Mouse (Mus musculus): ENCODE results near the gene Pusl1.
A peak's percentile ranks its signal among the peaks of the same experiment; 100 is the strongest.

Gene Pusl1

GRCm38 (mm10) chr4:155891551-155892001 is at the start of gene Pusl1, which contains the start of gene Acap3:
Gene Pusl1, minus strand, starts transcription at chr4:155891781.
Gene Acap3, plus strand, starts transcription at chr4:155891822.
- peak; percentile 90 for DNase-seq (ENCODE audit: low spot score)

- no peak for DNase-seq (ENCODE audit: low spot score)
Measured at GRCm38 (mm10) chr4:155932031-155932430, 40.5 kb upstream of the Pusl1 start.

- DNase-seq (ENCODE audit: low spot score), result no peak
Measured at GRCm38 (mm10) chr4:155908751-155909150, 17.2 kb upstream of the Pusl1 start.

- DNase-seq (ENCODE audit: low spot score), result no peak
Measured at GRCm38 (mm10) chr4:155908281-155908680, 16.7 kb upstream of the Pusl1 start.

- DNase-seq (ENCODE audit: low spot score), result no peak
Measured at GRCm38 (mm10) chr4:155907003-155907402, 15.4 kb upstream of the Pusl1 start.

- DNase-seq (ENCODE audit: low spot score), result no peak
Measured at GRCm38 (mm10) chr4:155906125-155906524, 14.5 kb upstream of the Pusl1 start.

- no peak for DNase-seq (ENCODE audit: low spot score)
Measured at GRCm38 (mm10) chr4:155905634-155906033, 14.1 kb upstream of the Pusl1 start.

- no peak for DNase-seq (ENCODE audit: low spot score)
Measured at GRCm38 (mm10) chr4:155904318-155905102, 12.9 kb upstream of the Pusl1 start.

- DNase-seq (ENCODE audit: low spot score), result no peak
Measured at GRCm38 (mm10) chr4:155903246-155903645, 11.7 kb upstream of the Pusl1 start.

- no peak for DNase-seq (ENCODE audit: low spot score)
Measured at GRCm38 (mm10) chr4:155901205-155901604, 9.6 kb upstream of the Pusl1 start.

- DNase-seq (ENCODE audit: low spot score), result no peak
Measured at GRCm38 (mm10) chr4:155899355-155899754, 7.8 kb upstream of the Pusl1 start.

- DNase-seq (ENCODE audit: low spot score), result no peak
Measured at GRCm38 (mm10) chr4:155898318-155898717, 6.7 kb upstream of the Pusl1 start.

GRCm38 (mm10) chr4:155896461-155896860 is 4.9 kb upstream of the Pusl1 start:
- no peak for DNase-seq (ENCODE audit: low spot score)

- DNase-seq (ENCODE audit: low spot score), result no peak
Measured at GRCm38 (mm10) chr4:155895826-155896225, 4.2 kb upstream of the Pusl1 start.

- peak; percentile 58 for DNase-seq (ENCODE audit: low spot score)
Measured at GRCm38 (mm10) chr4:155895216-155895615, 3.6 kb upstream of the Pusl1 start.

GRCm38 (mm10) chr4:155894311-155894881 is 2.8 kb upstream of the Pusl1 start:
- no peak for DNase-seq (ENCODE audit: low spot score)

- DNase-seq (ENCODE audit: low spot score), result no peak
Measured at GRCm38 (mm10) chr4:155893212-155893690, 1.7 kb upstream of the Pusl1 start.

- DNase-seq (ENCODE audit: low spot score), result no peak
Measured at GRCm38 (mm10) chr4:155892438-155893211, 1.0 kb upstream of the Pusl1 start.

- no peak for DNase-seq (ENCODE audit: low spot score)
Measured at GRCm38 (mm10) chr4:155892017-155892416, 436 bp upstream of the Pusl1 start.

GRCm38 (mm10) chr4:155891011-155891471 is 540 bp downstream of the Pusl1 start:
- no peak for DNase-seq (ENCODE audit: low spot score)

GRCm38 (mm10) chr4:155889316-155889715 is 2.3 kb downstream of the Pusl1 start:
- no peak for DNase-seq (ENCODE audit: low spot score)

GRCm38 (mm10) chr4:155888181-155888580 is 3.4 kb downstream of the Pusl1 start:
- DNase-seq (ENCODE audit: low spot score), result no peak

Measured in layer of hippocampus, adult 9-10 months (tissue).